Mouse (Mus musculus) heart, embryonic 10.5 days (tissue): ENCODE results near the gene Paxip1. TPM values are rescaled to one million over a fixed set of nuclear protein-coding genes. Genes with fewer than 3 reads are reported as not detected.
A peak's percentile ranks its signal among the peaks of the same experiment; 100 is the strongest.

Experiments
- DNase-seq: peaks from one replicate; pipeline ENCODE4 v3.0.0-alpha.2; 2017; ENCODE audit warnings: low spot score
- H3K27ac ChIP-seq: fragments of 300-500 bp; sonication (generic); 2 replicates; pipeline ENCODE4 v1.5.1; 2016; ENCODE audit warnings: mild to moderate bottlenecking
- H3K27me3 ChIP-seq: fragments of 300-500 bp; sonication (generic); 2 replicates; pipeline ENCODE4 v1.6.1; 2016; ENCODE audit warnings: mild to moderate bottlenecking; ENCODE audit not compliant: poor library complexity, insufficient read depth, severe bottlenecking
- H3K36me3 ChIP-seq: fragments of 300-500 bp; sonication (generic); 2 replicates; pipeline ENCODE4 v1.6.1; 2016; ENCODE audit warnings: mild to moderate bottlenecking, moderate library complexity
- H3K4me1 ChIP-seq: fragments of 300-500 bp; sonication (generic); 2 replicates; pipeline ENCODE4 v1.6.1; 2016; ENCODE audit warnings: mild to moderate bottlenecking
- H3K4me3 ChIP-seq: fragments of 300-500 bp; sonication (generic); 2 replicates; pipeline ENCODE4 v1.5.1; 2016; ENCODE audit warnings: mild to moderate bottlenecking, moderate library complexity
- H3K9me3 ChIP-seq: fragments of 300-500 bp; sonication (generic); 2 replicates; pipeline ENCODE4 v1.6.1; 2016; ENCODE audit warnings: mild to moderate bottlenecking, moderate library complexity
- WGBS: fragments of 180-500 bp; shearing (Covaris S2); methylation state at CpG from one replicate; pipeline ENCODE4 v1.1.7; 2016; 5-methylcytosine and 5-hydroxymethylcytosine counted together
- polyA plus RNA-seq: library from polyadenylated mRNA; unstranded; fragments of >200 nt; fragmentation: Nextera tagmentation; extraction: Ambion mirVana; gene quantifications from 2 replicates; pipeline ENCODE4 v1.2.1, GENCODE M21; 2016

The Paxip1 gene
- polyA plus RNA-seq, 1 experiment from 2014 or later, result 38.0 TPM

DNA sequence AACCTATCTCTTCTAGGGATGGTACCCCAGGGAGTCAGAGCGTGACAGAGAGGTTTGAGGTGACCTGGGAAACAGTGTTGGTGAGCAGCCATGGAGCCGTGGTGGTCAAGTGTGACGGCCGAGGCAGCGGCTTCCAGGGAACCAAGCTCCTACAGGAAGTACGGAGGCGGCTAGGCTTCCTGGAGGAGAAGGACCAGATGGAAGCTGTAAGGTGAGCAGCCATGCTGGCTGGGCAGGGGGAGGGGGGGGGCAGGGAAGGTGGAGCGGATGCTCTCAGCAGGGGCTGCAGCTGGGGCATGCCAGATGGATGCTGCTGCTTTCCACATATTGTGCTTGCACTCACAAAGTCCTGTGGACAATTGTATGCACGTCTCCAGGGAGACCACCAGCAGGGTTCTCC, 77.1 kb downstream of the Paxip1 start:
- no peak for DNase-seq
- Histone ChIP-seq H3K27me3 (no peaks in the 10 kb centered on the region), H3K4me1 (no peaks in the 10 kb centered on the region), H3K27ac (no peak overlapping the region), H3K36me3 (no peaks in the 10 kb centered on the region), H3K4me3 (no peak overlapping the region), H3K9me3 (no peaks in the 10 kb centered on the region)
- WGBS, result 63% methylated on average over 9 of the region's 9 CpGs

DNA sequence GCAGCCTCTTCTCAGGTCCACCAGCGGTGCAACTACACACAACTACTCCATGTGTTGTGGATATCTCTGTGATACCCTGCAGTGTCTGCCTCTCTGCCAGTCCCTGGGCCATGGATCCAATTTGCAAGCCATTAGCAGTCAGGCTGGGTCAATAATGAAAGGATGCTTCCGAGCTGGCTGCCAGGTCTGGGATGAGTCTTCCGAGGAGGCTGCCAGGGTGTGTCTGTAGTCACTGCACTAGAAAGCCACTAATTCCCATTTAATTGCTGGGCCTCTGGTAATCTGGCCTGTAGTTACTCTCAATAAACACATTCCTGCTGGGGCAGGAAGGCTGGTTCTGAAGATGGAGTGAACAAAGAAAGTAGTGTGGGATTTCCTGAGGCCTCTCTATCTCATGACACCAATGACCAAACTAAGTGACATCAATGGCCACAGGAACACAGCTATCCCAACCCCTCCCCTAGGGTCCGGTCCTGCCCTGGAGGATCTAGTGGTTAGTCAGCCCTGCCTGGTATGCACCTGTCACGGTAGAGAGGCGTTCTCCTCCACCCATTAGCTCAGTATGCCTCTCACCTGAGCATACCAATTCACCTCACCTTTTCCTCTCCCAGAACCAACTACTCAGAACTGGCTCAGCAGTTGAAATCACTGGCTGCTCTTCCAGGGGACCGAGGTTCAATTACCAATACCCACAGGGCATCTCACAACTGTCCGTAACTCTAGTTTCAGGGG, 79.9 kb downstream of the Paxip1 start:
- H3K27ac ChIP-seq, result no peak overlapping the region
- no peak for DNase-seq
- 65% methylated on average over 8 of the region's 8 CpGs for WGBS
- no peaks in the 10 kb centered on the region for H3K9me3 ChIP-seq
- H3K4me1 ChIP-seq, result peaks cover 9% of the 10 kb centered on the region
- no peaks in the 10 kb centered on the region for H3K27me3 ChIP-seq
- no peaks in the 10 kb centered on the region for H3K36me3 ChIP-seq
- no peak overlapping the region for H3K4me3 ChIP-seq

DNA sequence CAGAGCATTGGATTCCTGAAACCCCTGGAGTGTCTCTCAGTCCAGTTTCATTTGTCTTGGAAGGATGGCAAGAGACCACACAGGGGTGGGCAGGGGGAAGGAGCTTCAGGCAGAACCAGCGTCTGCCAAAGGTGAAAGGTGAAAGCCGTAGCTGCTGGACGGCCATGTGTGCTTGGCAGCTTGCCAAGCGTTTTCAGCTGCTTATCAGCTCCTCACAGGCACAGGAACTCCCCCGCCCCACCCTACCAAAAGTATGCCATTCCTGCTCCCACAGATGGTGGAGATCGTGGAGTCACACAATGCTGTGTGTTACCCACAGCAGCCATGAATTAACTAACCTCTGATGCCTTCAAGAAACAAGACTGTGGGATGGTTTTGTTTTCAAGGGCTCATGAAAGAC, 83.3 kb downstream of the Paxip1 start:
- Histone ChIP-seq H3K9me3 (no peaks in the 10 kb centered on the region), H3K27ac (no peak overlapping the region; the same call in 1 of the 2 replicates), H3K4me3 (no peak overlapping the region), H3K36me3 (no peaks in the 10 kb centered on the region), H3K27me3 (no peaks in the 10 kb centered on the region), H3K4me1 (peaks cover 9% of the 10 kb centered on the region)
- DNase-seq, result peak; percentile 89
- WGBS, result 15% methylated on average over 6 of the region's 6 CpGs

DNA sequence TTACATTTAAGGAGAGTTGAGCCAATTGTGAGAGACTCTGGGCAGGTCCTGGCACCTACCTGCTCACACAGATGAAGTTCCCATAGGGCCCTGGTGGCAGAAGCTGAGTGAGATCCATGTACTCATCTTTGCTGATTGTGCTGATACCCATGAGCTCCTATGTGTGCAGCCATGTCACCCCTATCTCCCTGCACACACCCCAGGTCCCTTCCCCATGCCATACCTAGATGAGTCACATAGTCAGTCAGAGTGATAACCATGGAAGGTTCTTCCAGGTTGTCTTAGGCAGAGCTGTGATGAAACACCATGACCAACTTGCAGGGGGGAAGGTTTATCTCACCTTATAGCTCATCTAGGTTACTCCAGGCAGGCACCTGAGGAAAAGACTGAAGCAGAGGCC, 84.2 kb downstream of the Paxip1 start:
- Histone ChIP-seq H3K36me3 (no peaks in the 10 kb centered on the region), H3K4me3 (no peak overlapping the region), H3K27me3 (no peaks in the 10 kb centered on the region), H3K4me1 (peaks cover 9% of the 10 kb centered on the region), H3K9me3 (no peaks in the 10 kb centered on the region), H3K27ac (no peak overlapping the region)
- DNase-seq, result no peak

DNA sequence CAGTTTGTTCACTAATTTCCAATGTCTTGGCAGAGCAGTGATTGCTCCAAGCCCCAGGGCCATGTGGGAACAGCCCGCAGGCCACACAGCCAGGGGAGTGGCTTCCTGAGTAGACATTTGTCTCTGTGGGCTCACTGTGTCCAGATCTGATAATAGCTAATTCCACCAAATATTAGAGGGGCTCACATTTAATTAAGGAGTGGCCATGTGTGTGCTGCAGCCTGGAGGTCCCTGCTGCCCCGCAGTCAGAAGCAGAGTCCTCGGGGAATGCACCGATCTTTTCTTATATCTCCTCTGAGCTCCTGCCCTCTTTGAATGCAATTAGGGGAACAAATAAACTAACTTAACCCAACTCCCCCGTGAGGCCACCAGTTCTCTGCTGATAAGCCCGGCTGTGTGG, 84.9 kb downstream of the Paxip1 start:
- Histone ChIP-seq H3K4me1 (peaks cover 9% of the 10 kb centered on the region), H3K27me3 (no peaks in the 10 kb centered on the region), H3K9me3 (no peaks in the 10 kb centered on the region), H3K36me3 (no peaks in the 10 kb centered on the region), H3K4me3 (no peak overlapping the region), H3K27ac (no peak overlapping the region)
- DNase-seq, result no peak
- WGBS, result 63% methylated on average over 6 of the region's 6 CpGs

DNA sequence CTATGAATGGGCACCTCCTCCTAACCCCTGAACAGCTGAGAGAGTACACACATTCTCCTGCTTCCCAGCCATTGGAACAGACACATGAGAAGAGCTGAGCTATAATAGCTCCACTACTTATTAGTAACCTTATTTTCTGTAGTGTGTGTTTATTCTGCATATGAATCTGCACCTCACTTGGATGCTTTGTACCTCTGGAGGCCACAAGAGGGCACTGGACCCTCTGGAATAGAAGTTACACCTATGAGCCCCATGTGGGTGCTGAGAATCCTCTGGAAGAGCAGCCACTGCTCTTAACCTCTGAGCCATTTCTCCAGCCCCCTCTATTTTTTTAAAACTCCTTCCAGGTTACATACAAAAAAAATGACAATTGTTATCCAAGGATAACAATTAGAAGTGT, 86.5 kb downstream of the Paxip1 start:
- Histone ChIP-seq H3K36me3 (no peaks in the 10 kb centered on the region), H3K27ac (no peak overlapping the region), H3K4me3 (no peak overlapping the region), H3K27me3 (no peaks in the 10 kb centered on the region), H3K4me1 (peaks cover 9% of the 10 kb centered on the region), H3K9me3 (no peaks in the 10 kb centered on the region)
- DNase-seq, result no peak

DNA sequence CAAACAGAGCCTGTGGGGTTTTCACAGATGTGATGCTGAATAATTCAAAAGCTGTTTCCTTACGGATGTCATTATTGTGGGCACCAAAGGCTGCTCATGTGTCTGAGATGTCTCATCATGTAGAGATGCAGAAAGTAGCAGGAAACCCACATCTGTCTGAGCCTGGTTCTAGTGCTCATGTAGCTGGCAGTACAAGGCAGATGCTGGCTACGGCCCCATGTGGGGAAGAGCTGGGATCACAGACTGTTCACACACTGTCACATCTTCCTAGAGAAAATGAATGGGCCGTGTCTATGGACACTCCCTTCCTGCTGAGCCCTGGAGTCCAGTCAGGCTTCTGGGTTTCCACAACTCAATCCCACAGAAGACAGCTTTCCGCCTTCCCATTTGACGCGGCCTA, 89.0 kb downstream of the Paxip1 start:
- Histone ChIP-seq H3K4me3 (no peak overlapping the region), H3K4me1 (no peaks in the 10 kb centered on the region), H3K36me3 (no peaks in the 10 kb centered on the region), H3K27me3 (no peaks in the 10 kb centered on the region), H3K27ac (no peak overlapping the region), H3K9me3 (no peaks in the 10 kb centered on the region)
- DNase-seq, result no peak
- WGBS, result 81% methylated on average over 6 of the region's 6 CpGs

Other genes starting within 250 kb of the Paxip1 start
- not detected in 2 replicates for gene Htr5a, start 50.5 kb upstream of the Paxip1 start, polyA plus RNA-seq